Mouse (Mus musculus) heart, embryonic 10.5 days (tissue): Measurements from ENCODE around the gene Syne1. TPM values are rescaled to one million over a fixed set of nuclear protein-coding genes. Genes with fewer than 3 reads are reported as not detected.

Experiments
- DNase-seq: peaks from one replicate; pipeline ENCODE4 v3.0.0-alpha.2; 2017; ENCODE audit warnings: low spot score
- H3K27ac ChIP-seq: fragments of 300-500 bp; sonication (generic); 2 replicates; pipeline ENCODE4 v1.5.1; 2016; ENCODE audit warnings: mild to moderate bottlenecking
- H3K27me3 ChIP-seq: fragments of 300-500 bp; sonication (generic); 2 replicates; pipeline ENCODE4 v1.6.1; 2016; ENCODE audit warnings: mild to moderate bottlenecking; ENCODE audit not compliant: poor library complexity, insufficient read depth, severe bottlenecking
- H3K36me3 ChIP-seq: fragments of 300-500 bp; sonication (generic); 2 replicates; pipeline ENCODE4 v1.6.1; 2016; ENCODE audit warnings: mild to moderate bottlenecking, moderate library complexity
- H3K4me1 ChIP-seq: fragments of 300-500 bp; sonication (generic); 2 replicates; pipeline ENCODE4 v1.6.1; 2016; ENCODE audit warnings: mild to moderate bottlenecking
- H3K4me3 ChIP-seq: fragments of 300-500 bp; sonication (generic); 2 replicates; pipeline ENCODE4 v1.5.1; 2016; ENCODE audit warnings: mild to moderate bottlenecking, moderate library complexity
- H3K9me3 ChIP-seq: fragments of 300-500 bp; sonication (generic); 2 replicates; pipeline ENCODE4 v1.6.1; 2016; ENCODE audit warnings: mild to moderate bottlenecking, moderate library complexity
- WGBS: fragments of 180-500 bp; shearing (Covaris S2); methylation state at CpG from one replicate; pipeline ENCODE4 v1.1.7; 2016; 5-methylcytosine and 5-hydroxymethylcytosine counted together
- polyA plus RNA-seq: library from polyadenylated mRNA; unstranded; fragments of >200 nt; fragmentation: Nextera tagmentation; extraction: Ambion mirVana; gene quantifications from 2 replicates; pipeline ENCODE4 v1.2.1, GENCODE M21; 2016

Syne1 gene
- polyA plus RNA-seq, 1 experiment from 2014 or later, result 6.8 TPM

- H3K4me3 ChIP-seq, result no peak overlapping the region
- H3K9me3 ChIP-seq, result no peaks in the 10 kb centered on the region
- H3K27me3 ChIP-seq, result no peaks in the 10 kb centered on the region
- H3K27ac ChIP-seq, result no peak overlapping the region
- no peaks in the 10 kb centered on the region for H3K4me1 ChIP-seq
- no peak for DNase-seq
- H3K36me3 ChIP-seq, result no peaks in the 10 kb centered on the region
These were observed 97.5 kb downstream of the Syne1 start for GRCm38 (mm10) chr10:5453830-5454229.

DNA sequence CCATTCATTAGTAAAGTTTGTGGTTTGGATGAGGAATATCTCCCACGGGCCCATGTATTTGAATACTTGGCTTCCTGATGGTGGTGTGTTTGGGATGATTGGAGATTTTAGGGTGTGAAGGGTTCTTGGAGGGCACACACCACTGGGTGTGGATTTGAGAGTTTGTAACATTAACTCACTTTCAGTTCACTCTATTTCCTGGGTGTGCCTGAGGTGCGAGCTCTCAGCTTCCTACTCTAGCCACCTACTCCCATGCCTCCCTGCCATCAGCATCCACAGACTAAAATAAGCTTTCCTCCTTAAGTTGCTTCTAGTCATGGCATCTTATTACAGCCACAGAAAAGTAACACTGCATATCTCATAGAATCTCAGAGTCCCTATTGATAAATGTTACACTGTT, 101.3 kb downstream of the Syne1 start:
- Histone ChIP-seq H3K27ac (no peak overlapping the region), H3K27me3 (no peaks in the 10 kb centered on the region), H3K4me3 (no peak overlapping the region), H3K36me3 (no peaks in the 10 kb centered on the region), H3K9me3 (no peaks in the 10 kb centered on the region), H3K4me1 (no peaks in the 10 kb centered on the region)
- WGBS, result 83% methylated on average over 2 of the region's 2 CpGs
- no peak for DNase-seq

GRCm38 (mm10) chr10:5447950-5448716, 103.1 kb downstream of the Syne1 start:
- no peak overlapping the region for H3K4me3 ChIP-seq
- H3K27me3 ChIP-seq, result no peaks in the 10 kb centered on the region
- H3K27ac ChIP-seq, result no peak overlapping the region
- WGBS, result 68% methylated on average over 4 of the region's 4 CpGs
- H3K4me1 ChIP-seq, result no peaks in the 10 kb centered on the region
- DNase-seq, result no peak
- no peaks in the 10 kb centered on the region for H3K9me3 ChIP-seq
- no peaks in the 10 kb centered on the region for H3K36me3 ChIP-seq

- no peaks in the 10 kb centered on the region for H3K9me3 ChIP-seq
- H3K4me1 ChIP-seq, result no peaks in the 10 kb centered on the region
- H3K36me3 ChIP-seq, result no peaks in the 10 kb centered on the region
- WGBS, result 89% methylated on average over 3 of the region's 3 CpGs
- no peaks in the 10 kb centered on the region for H3K27me3 ChIP-seq
- no peak overlapping the region for H3K4me3 ChIP-seq
- no peak for DNase-seq
- H3K27ac ChIP-seq, result no peak overlapping the region
These were observed 106.0 kb downstream of the Syne1 start for GRCm38 (mm10) chr10:5445313-5445712.

DNA sequence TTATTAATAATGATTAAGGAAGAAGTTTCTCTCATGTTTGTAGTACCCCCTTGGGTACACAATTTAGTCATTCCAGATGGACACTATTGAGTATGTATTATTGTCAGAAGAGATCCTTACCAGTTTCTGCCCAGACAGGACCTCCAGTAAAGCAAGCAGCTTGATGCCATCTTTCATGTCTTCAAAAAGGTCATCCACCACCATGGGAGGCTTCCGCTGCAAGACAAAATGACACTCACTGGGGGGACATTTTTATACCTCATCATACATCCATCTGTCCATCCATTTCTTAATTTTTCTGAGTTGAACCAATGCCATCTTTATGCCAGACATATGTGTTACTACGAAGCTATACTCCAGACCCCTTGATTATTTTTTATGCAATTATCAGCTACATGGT, 108.3 kb downstream of the Syne1 start:
- WGBS, result 87% methylated on average over 2 of the region's 2 CpGs
- no peak for DNase-seq
- Histone ChIP-seq H3K4me1 (no peaks in the 10 kb centered on the region), H3K27me3 (no peaks in the 10 kb centered on the region), H3K4me3 (no peak overlapping the region), H3K9me3 (no peaks in the 10 kb centered on the region), H3K27ac (no peak overlapping the region), H3K36me3 (no peaks in the 10 kb centered on the region)

DNA sequence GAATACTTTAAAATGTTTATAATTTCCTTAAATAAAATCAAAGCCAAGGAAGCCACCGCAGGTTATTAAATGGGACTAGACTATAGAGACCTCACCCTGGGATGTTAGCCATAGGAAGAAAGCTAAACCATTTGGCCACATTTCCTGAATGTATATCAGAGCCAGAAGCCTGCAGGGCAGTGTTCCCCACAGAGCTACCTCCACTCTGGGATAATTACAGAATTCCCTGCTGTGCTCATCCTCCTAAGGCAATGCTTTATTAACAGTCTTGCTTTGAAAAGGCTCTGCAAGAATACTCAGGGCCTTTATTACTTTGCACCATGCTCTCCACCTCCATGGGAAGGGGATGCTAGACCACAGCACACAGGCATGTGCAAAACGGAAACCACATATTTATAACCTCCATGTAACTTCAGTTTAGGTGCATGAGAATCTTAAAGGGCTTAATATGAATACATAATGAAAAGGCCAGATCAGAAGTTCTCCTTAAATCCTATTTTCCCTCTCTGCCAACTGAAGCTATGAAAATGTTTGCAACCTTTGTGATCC, 111.4 kb downstream of the Syne1 start:
- Histone ChIP-seq H3K27ac (no peak overlapping the region), H3K4me3 (no peak overlapping the region), H3K4me1 (no peaks in the 10 kb centered on the region), H3K36me3 (no peaks in the 10 kb centered on the region), H3K27me3 (no peaks in the 10 kb centered on the region), H3K9me3 (no peaks in the 10 kb centered on the region)
- 68% methylated on average over 2 of the region's 2 CpGs for WGBS
- no peak for DNase-seq

DNA sequence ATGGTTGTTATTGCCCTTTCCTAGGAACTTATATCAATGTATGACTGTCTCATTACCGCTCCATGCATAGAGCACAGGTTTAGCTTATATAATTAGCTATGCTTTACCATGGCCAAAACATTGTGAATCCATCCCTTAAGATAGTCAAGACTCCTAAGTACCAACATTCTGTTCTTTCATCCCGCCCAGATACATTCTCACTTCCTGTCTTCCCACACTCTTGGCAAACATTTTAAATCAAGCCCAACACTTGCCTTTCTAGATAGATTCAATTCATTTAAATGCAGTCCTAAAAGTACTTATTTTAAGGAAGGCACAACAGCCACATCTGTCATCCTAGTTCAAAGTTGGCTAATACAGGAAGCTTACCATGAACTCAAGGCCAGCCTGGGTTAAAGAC, 113.5 kb downstream of the Syne1 start:
- no peaks in the 10 kb centered on the region for H3K27me3 ChIP-seq
- no peaks in the 10 kb centered on the region for H3K9me3 ChIP-seq
- no peaks in the 10 kb centered on the region for H3K36me3 ChIP-seq
- no peaks in the 10 kb centered on the region for H3K4me1 ChIP-seq
- DNase-seq, result no peak
- no peak overlapping the region for H3K4me3 ChIP-seq
- H3K27ac ChIP-seq, result no peak overlapping the region
- 79% methylated on average over 2 of the region's 2 CpGs for WGBS

DNA sequence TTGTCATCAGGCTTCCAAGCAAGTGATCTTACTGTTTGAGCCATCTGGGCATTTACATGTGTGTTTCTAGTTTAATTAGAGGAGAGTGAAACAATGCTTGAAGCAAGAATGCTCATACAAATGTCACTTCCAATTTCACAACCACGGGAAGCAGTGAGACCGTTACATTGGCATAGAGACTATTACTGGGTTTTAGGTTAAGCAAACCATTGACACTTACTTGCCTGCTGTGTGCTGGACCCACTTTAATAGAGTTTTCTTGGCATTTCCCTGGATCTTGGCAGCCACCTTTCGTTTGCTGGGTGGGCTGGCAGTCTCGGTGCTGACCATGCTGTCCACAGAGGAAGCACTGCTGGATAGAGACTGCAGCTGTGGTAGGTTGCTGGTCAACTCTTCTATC, 127.3 kb downstream of the Syne1 start:
- Histone ChIP-seq H3K9me3 (no peaks in the 10 kb centered on the region), H3K4me1 (no peaks in the 10 kb centered on the region), H3K27me3 (no peaks in the 10 kb centered on the region), H3K36me3 (no peaks in the 10 kb centered on the region), H3K27ac (no peak overlapping the region), H3K4me3 (no peak overlapping the region)
- no peak for DNase-seq
- WGBS, result 85% methylated on average over 4 of the region's 4 CpGs

- H3K9me3 ChIP-seq, result no peaks in the 10 kb centered on the region
- no peak overlapping the region for H3K4me3 ChIP-seq
- WGBS, result 84% methylated on average over 3 of the region's 3 CpGs
- 0 out of 2 replicates have a peak, but pooled peaks cover 3% of the 10 kb centered on the region for H3K4me1 ChIP-seq
- DNase-seq, result no peak
- no peaks in the 10 kb centered on the region for H3K27me3 ChIP-seq
- H3K27ac ChIP-seq, result no peak overlapping the region
- no peaks in the 10 kb centered on the region for H3K36me3 ChIP-seq
These were observed 135.6 kb downstream of the Syne1 start for GRCm38 (mm10) chr10:5415730-5416129.

- 77% methylated on average over 6 of the region's 6 CpGs for WGBS
- Histone ChIP-seq H3K27ac (no peak overlapping the region), H3K9me3 (no peaks in the 10 kb centered on the region), H3K27me3 (no peaks in the 10 kb centered on the region), H3K36me3 (no peaks in the 10 kb centered on the region), H3K4me1 (no peaks in the 10 kb centered on the region), H3K4me3 (no peak overlapping the region)
- no peak for DNase-seq
These were observed 167.0 kb downstream of the Syne1 start for GRCm38 (mm10) chr10:5384131-5384776.

DNA sequence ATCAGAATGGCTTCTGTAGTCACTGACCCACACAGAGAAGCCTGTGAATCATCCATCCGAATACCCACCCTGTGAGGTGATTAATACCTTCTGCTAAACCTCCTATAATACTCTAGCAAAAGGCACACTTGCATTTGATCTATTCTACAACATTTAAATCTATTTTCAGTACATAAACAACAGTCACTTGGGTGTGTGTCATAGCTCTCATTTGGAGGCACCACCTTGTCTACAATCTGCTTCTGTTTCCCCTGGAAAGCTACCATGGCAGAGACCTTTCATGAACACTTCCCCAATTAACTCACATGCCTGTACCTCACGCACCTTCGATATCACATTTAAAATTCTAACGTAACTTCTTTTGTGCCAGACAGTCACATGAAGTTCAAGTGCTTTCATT, 169.7 kb downstream of the Syne1 start:
- no peak for DNase-seq
- 85% methylated on average over 4 of the region's 4 CpGs for WGBS
- H3K27me3 ChIP-seq, result no peaks in the 10 kb centered on the region

DNA sequence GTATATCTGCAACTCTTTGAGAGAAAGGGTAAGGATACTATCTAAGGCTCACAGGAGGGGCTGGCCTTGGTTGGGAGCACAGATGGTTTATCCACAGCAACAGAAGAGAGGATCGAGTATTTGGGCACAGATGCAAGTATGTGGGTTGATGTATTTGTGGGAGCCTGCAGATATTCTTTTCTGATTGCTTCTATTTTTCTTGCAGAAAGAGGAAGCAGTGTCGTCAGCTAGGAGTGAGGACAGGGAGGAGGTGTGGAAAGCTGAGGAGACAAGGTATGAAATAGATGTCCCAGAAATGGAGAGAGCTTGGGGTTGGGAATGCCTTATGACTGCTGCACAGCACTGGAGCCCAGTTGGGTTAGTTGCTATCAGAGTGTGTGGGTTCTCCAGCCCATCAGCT, 172.3 kb downstream of the Syne1 start:
- Histone ChIP-seq H3K36me3 (no peaks in the 10 kb centered on the region), H3K4me1 (no peaks in the 10 kb centered on the region), H3K4me3 (no peak overlapping the region), H3K27me3 (no peaks in the 10 kb centered on the region), H3K27ac (no peak overlapping the region), H3K9me3 (no peaks in the 10 kb centered on the region)
- DNase-seq, result no peak
- 70% methylated on average over 2 of the region's 2 CpGs for WGBS

More for the DNA sequence above, 169.7 kb downstream of the Syne1 start:
- Histone ChIP-seq H3K9me3 (no peaks in the 10 kb centered on the region), H3K4me3 (no peak overlapping the region), H3K36me3 (no peaks in the 10 kb centered on the region), H3K27ac (no peak overlapping the region), H3K4me1 (no peaks in the 10 kb centered on the region)

DNA sequence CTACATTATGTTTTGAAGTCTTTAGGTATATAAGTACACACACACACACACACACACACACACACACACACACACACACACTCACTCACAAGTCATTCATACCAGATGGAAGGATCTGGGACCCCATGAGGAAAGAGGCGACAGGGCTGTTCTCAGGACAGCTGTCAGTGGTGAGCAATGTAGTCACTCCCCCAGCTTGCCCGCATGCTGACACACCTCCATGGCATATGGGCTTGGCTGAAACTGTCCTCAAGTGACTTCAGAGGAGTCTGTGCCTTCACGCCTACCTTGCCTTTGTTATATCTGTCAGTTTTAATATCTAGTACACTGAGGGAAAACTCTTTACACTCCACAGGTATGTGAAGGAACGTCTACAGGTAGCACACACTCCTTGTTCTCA, 181.7 kb downstream of the Syne1 start:
- 69% methylated on average over 4 of the region's 4 CpGs for WGBS
- no peaks in the 10 kb centered on the region for H3K9me3 ChIP-seq
- DNase-seq, result no peak

More for the DNA sequence above, 181.7 kb downstream of the Syne1 start:
- H3K4me1 ChIP-seq, result no peaks in the 10 kb centered on the region
- no peaks in the 10 kb centered on the region for H3K36me3 ChIP-seq
- no peak overlapping the region for H3K27ac ChIP-seq
- H3K4me3 ChIP-seq, result no peak overlapping the region
- H3K27me3 ChIP-seq, result no peaks in the 10 kb centered on the region
